Mouse (Mus musculus): Measurements from ENCODE around the gene Pcp2. TPM values are rescaled to one million over a fixed set of nuclear protein-coding genes. Genes with fewer than 3 reads are reported as not detected.

Gene Pcp2
- polyA plus RNA-seq, 1 experiment from 2014 or later: not detected

DNA sequence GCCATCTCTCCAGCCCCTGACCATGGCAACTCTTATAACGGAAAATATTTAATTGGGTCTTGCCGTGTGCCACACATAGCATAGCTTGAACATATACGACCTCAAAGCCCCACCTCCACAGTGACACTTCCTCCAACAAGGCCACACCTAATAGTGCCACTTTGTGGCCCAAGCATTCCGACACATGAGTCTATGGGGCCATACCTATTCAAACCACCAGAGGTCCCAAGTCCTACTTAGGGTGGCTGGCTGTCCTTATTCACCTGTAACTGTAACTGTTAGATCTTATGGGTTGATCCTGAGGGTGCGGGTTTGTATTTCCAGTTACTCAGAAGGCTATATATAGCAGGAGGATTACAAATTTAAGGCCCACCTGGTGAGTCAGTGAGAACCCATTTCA is 2.7 kb upstream of the Pcp2 start:
- Histone ChIP-seq H3K4me3 (ENCODE audit: low read depth, low read length) (no peak overlapping the region), H3K27ac (replicated peaks) (no peak overlapping the region), H3K4me2 (replicated peaks; ENCODE audit: low read depth) (no peak overlapping the region), H3K36me3 (ENCODE audit: control insufficient read depth, insufficient read depth, low read length) (no peaks in the 10 kb centered on the region), H3K9ac (ENCODE audit: low read length) (no peak overlapping the region), H3K4me1 (replicated peaks; ENCODE audit: control insufficient read depth, insufficient read depth) (no peaks in the 10 kb centered on the region), H3K27me3 (ENCODE audit: control insufficient read depth, insufficient read depth, low read length) (no peaks in the 10 kb centered on the region), H3K9me3 (ENCODE audit: control insufficient read depth, low read length) (no peaks in the 10 kb centered on the region)
- ATAC-seq (ENCODE audit: low FRiP score, low TSS enrichment) (peak; percentile 49), DNase-seq (ENCODE audit: low spot score) (peak; percentile 68)
- TF ChIP-seq CTCF (IDR thresholded peaks at IDR 0.05; ENCODE audit: low read depth): peak; percentile 76
- no peak for TF ChIP-seq EP300 (optimal IDR thresholded peaks at IDR 0.05)
- WGBS: 26% methylated on average over 5 of the region's 5 CpGs

DNA sequence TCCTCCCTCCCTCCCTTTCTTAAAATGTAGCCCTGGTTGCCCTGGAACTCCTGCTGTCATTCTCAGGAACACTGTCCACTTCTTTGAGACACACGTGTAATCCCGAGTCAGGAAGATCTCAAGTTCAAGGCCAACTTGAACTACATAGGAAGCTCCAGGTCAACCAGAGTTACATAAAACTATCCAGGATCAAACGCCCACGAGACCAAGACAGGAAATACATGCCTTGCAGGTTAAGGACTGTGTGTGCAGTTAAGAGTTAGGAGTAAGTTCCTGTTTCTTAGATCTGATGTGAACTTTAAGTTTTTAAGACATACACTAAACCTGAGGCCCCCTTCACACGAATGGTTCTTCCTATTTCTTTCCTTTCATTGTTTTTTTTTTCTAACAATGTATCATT is 1.6 kb upstream of the Pcp2 start:
- Histone ChIP-seq H3K9me3 (ENCODE audit: control insufficient read depth, low read length) (no peaks in the 10 kb centered on the region), H3K4me3 (ENCODE audit: low read depth, low read length) (no peak overlapping the region), H3K27ac (replicated peaks) (no peak overlapping the region), H3K36me3 (ENCODE audit: control insufficient read depth, insufficient read depth, low read length) (no peaks in the 10 kb centered on the region), H3K4me1 (replicated peaks; ENCODE audit: control insufficient read depth, insufficient read depth) (no peaks in the 10 kb centered on the region), H3K27me3 (ENCODE audit: control insufficient read depth, insufficient read depth, low read length) (no peaks in the 10 kb centered on the region), H3K9ac (ENCODE audit: low read length) (no peak overlapping the region), H3K4me2 (replicated peaks; ENCODE audit: low read depth) (no peak overlapping the region)
- WGBS: 49% methylated on average over 5 of the region's 5 CpGs
- DNase-seq (ENCODE audit: low spot score) (no peak), ATAC-seq (ENCODE audit: low FRiP score, low TSS enrichment) (no peak)
- TF ChIP-seq EP300 (optimal IDR thresholded peaks at IDR 0.05) (no peak), CTCF (IDR thresholded peaks at IDR 0.05; ENCODE audit: low read depth) (no peak)

DNA sequence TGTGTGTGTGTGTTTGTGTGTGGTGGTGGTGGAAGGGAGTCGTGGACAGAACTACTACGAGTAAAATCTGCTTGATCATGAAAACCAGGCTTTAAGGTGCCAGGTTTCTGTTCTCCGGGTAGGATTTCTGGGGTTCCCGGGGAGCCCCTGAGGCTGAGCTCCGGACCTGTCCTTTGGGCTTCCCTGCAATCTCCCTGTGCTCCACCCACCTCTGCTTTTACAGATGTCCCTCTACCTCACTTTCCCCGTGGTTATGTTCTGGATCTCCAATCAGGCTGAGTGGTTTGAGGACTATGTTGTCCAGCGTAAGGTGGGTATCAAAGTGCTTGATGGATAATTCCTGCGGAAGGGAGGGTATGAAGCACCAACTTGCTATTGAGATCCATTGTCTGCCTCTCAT is 3.2 kb downstream of the Pcp2 start:
- Histone ChIP-seq H3K9ac (ENCODE audit: low read length) (no peak overlapping the region), H3K4me1 (replicated peaks; ENCODE audit: control insufficient read depth, insufficient read depth) (no peaks in the 10 kb centered on the region), H3K4me2 (replicated peaks; ENCODE audit: low read depth) (peak overlapping the region; percentile 78), H3K27ac (replicated peaks) (no peak overlapping the region), H3K9me3 (ENCODE audit: control insufficient read depth, low read length) (no peaks in the 10 kb centered on the region), H3K36me3 (ENCODE audit: control insufficient read depth, insufficient read depth, low read length) (peaks cover 12% of the 10 kb centered on the region), H3K27me3 (ENCODE audit: control insufficient read depth, insufficient read depth, low read length) (no peaks in the 10 kb centered on the region), H3K4me3 (ENCODE audit: low read depth, low read length) (no peak overlapping the region)
- DNase-seq (ENCODE audit: low spot score) (no peak), ATAC-seq (ENCODE audit: low FRiP score, low TSS enrichment) (no peak)
- WGBS: 65% methylated on average over 8 of the region's 8 CpGs
- no peak for TF ChIP-seq EP300 (optimal IDR thresholded peaks at IDR 0.05)
- TF ChIP-seq CTCF (IDR thresholded peaks at IDR 0.05; ENCODE audit: low read depth): no peak

DNA sequence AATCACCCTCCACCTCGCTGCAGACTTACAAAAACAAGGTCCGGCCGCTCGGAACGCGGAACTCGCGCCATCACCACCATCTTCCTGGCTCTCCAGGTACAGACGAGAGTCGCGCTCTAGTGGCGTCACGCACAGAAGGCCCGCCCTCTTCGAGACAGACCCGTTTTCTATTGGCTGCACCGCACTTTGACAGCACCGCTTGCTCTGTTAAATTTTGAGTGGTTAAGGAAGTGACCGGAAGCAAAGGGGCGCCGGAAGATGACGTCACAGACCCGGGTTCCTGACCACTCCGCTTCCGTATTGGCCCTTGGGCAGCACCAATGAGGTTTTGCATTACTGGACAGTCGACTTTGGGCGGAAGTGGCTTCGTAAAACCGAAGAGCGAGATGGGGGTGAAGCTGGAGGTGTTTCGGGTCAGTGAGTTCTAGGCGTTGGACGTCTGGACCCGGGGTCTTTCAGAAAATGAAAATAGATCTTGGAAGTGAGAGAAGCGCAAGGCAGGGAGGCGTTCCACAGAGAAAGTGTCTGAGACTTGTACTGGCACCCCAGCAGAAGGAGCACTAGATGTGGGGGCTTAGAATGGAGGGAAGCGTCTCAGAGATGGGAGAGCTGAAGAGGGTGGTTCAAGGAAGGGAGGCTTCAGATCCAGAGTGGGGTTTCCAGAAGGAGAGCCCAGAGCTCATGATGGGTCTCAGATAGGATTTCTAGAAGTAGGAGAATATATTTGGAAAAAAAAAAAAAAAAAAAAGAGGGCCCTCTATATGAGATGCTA is 4.0 kb downstream of the Pcp2 start, which contains the start of the genes Xab2 and Pet100:
Gene Xab2 (minus strand): TSS at position 118 of the 772 bp plus-strand sequence.
Gene Pet100 (plus strand): TSS at position 350 of the 772 bp plus-strand sequence.
- no peak for TF ChIP-seq CTCF (IDR thresholded peaks at IDR 0.05; ENCODE audit: low read depth)
- no peak for TF ChIP-seq EP300 (optimal IDR thresholded peaks at IDR 0.05)

DNA sequence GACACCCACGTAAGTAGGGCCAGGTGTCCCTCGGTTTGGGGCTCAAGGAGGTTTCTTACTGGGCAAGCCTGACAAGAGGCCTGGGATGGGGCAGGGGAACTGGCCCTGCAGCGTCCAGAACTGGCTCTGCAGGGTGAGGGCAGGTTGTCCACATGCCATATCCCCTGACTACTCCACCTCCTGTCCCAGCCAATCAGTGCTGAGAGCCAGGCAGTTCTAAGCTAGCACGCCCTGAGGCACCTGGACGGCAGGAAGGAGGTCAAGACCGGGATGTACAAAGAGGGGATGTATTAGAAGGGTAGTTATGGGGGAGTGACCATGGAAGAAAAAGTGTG is 15.6 kb downstream of the Pcp2 start:
- peaks cover 23% of the 10 kb centered on the region for H3K36me3 ChIP-seq (ENCODE audit: control insufficient read depth, insufficient read depth, low read length)
- TF ChIP-seq CTCF (IDR thresholded peaks at IDR 0.05; ENCODE audit: low read depth) (no peak), EP300 (optimal IDR thresholded peaks at IDR 0.05) (no peak)
- peak overlapping the region; percentile 42 for H3K27ac ChIP-seq (replicated peaks)
- H3K9me3 ChIP-seq (ENCODE audit: control insufficient read depth, low read length): no peaks in the 10 kb centered on the region
- no peaks in the 10 kb centered on the region for H3K4me1 ChIP-seq (replicated peaks; ENCODE audit: control insufficient read depth, insufficient read depth)
- H3K4me3 ChIP-seq (ENCODE audit: low read depth, low read length): no peak overlapping the region
- no peak overlapping the region for H3K4me2 ChIP-seq (replicated peaks; ENCODE audit: low read depth)
- DNase-seq (ENCODE audit: low spot score): peak; percentile 48
- no peaks in the 10 kb centered on the region for H3K27me3 ChIP-seq (ENCODE audit: control insufficient read depth, insufficient read depth, low read length)
- WGBS: 67% methylated on average over 6 of the region's 6 CpGs
- peak; percentile 49 for ATAC-seq (ENCODE audit: low FRiP score, low TSS enrichment)
- no peak overlapping the region for H3K9ac ChIP-seq (ENCODE audit: low read length)

More for the DNA sequence above, 4.0 kb downstream of the Pcp2 start, which contains the start of the genes Xab2 and Pet100:
- Histone ChIP-seq H3K27ac (replicated peaks) (0 out of 2 replicates have a peak within 1 kb of the TSS, but pooled peaks have one; percentile 3), H3K4me3 (ENCODE audit: low read depth, low read length) (peak within 1 kb of the TSS; percentile 70), H3K9me3 (ENCODE audit: control insufficient read depth, low read length) (no peaks in the 10 kb centered on the region), H3K4me1 (replicated peaks; ENCODE audit: control insufficient read depth, insufficient read depth) (no peaks in the 10 kb centered on the region), H3K4me2 (replicated peaks; ENCODE audit: low read depth) (peak within 1 kb of the TSS; percentile 78), H3K36me3 (ENCODE audit: control insufficient read depth, insufficient read depth, low read length) (peaks cover 17% of the 10 kb centered on the region), H3K27me3 (ENCODE audit: control insufficient read depth, insufficient read depth, low read length) (no peaks in the 10 kb centered on the region), H3K9ac (ENCODE audit: low read length) (peak within 1 kb of the TSS; percentile 78)
- ATAC-seq (ENCODE audit: low FRiP score, low TSS enrichment) (peak; percentile 98), DNase-seq (ENCODE audit: low spot score) (peak; percentile 100)
- under 1% methylated on average over 37 of the region's 37 CpGs for WGBS

Data from stomach, postnatal 0 days (tissue).